Mouse (Mus musculus) central nervous system, embryonic 14 days (tissue): Measurements from ENCODE around the gene Gnb1l. TPM values are rescaled to one million over a fixed set of nuclear protein-coding genes. Genes with fewer than 3 reads are reported as not detected.

Source experiments
- polyA plus RNA-seq: library from polyadenylated mRNA; depleted of rRNA; stranded (reverse); fragments of >200 nt; gene quantifications from 2 replicates; pipeline ENCODE4 v1.2.3, GENCODE M21; 2012; rRNA removed

Gnb1l gene
- polyA plus RNA-seq, result 12.7 and 15.1 TPM in 2 replicates

DNA sequence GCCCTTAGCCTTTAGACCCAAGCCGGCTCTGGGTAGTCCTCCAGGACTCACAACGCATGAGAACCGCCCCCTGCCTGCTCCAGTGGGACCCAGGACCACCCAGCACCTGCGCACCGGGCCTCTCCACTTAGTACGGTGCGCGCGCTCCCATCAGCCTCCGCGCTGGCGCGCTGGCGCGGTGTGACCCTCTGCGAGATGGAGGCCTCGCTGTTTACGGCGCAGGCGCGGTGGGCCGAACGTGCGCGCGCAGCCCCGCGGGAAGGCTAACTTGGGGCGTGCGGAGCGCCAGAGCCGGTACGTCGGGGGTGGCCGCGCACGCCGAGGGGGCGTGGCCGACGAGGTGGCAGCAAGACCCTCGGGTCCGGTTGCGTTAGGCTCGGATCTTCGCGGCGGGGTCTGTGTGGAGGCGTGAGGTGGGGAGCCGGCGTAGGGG lies at the start of gene Gnb1l, which contains the start of gene Rtl10:
Gene Gnb1l, plus strand, starts transcription at position 156 of the 433 bp plus-strand sequence.
Gene Rtl10, plus strand, starts transcription at position 344 of the 433 bp plus-strand sequence.

GRCm38 (mm10) chr16:18589804-18590790 lies 91.6 kb downstream of the Gnb1l start, which contains the start of gene Tbx1:
Gene Tbx1, minus strand, starts transcription at chr16:18590671.

Other genes starting within 250 kb of the Gnb1l start
- gene Ranbp1, start 250.0 kb upstream of the Gnb1l start, polyA plus RNA-seq, result 244 and 269 TPM in 2 replicates
- 0.32 and 0.84 TPM in 2 replicates for gene Gm49776, start 240.4 kb upstream of the Gnb1l start, polyA plus RNA-seq
- gene Dgcr8, start 209.5 kb upstream of the Gnb1l start, polyA plus RNA-seq, result 81.7 and 91.3 TPM in 2 replicates
- gene Tango2, start 150.6 kb upstream of the Gnb1l start, polyA plus RNA-seq, result 57.0 and 57.6 TPM in 2 replicates
- 137 and 154 TPM in 2 replicates for gene Arvcf, start 150.5 kb upstream of the Gnb1l start, polyA plus RNA-seq
- gene Txnrd2, start 72.3 kb upstream of the Gnb1l start, polyA plus RNA-seq, result 19.2 and 20.1 TPM in 2 replicates
- 57.9 and 65.8 TPM in 2 replicates for gene Comt, start 71.9 kb upstream of the Gnb1l start, polyA plus RNA-seq
- 7.7 and 10.5 TPM in 2 replicates for gene Rtl10, start 188 bp downstream of the Gnb1l start, polyA plus RNA-seq
- gene Tbx1, start 92.0 kb downstream of the Gnb1l start, polyA plus RNA-seq, result 1.3 and 6.8 TPM in 2 replicates
- gene Gp1bb, start 123.7 kb downstream of the Gnb1l start, polyA plus RNA-seq, result 13.7 and 16.3 TPM in 2 replicates
- gene Gm49601, start 127.7 kb downstream of the Gnb1l start, polyA plus RNA-seq, result 101 and 103 TPM in 2 replicates
- 274 and 303 TPM in 2 replicates for gene Sept5, start 131.2 kb downstream of the Gnb1l start, polyA plus RNA-seq